In genomic region chr14:34555211-34555610, GRCm38 (mm10) we compare ENCODE assay signal across 26 mouse cellular contexts. TPM values are rescaled to one million over a fixed set of nuclear protein-coding genes. Genes with fewer than 3 reads are reported as not detected.
DNase-seq lines count a peak whose midpoint lies in the region; ATAC-seq lines count a peak whose summit lies in the region.
"Had no signal": no experiment of that assay in that cellular context is flagged by ENCODE, and none has a peak within 500 bp of the region (broad histone marks: within the 10 kb centered on the region; RNA-seq: fewer than 3 reads in every experiment).

No protein-coding gene starts in this region.

- peaks cover 88% of the 10 kb centered on the region for H3K36me3 ChIP-seq in heart, embryonic 12.5 days
- no peaks in the 10 kb centered on the region for H3K36me3 ChIP-seq in midbrain, embryonic 10.5 days
- H3K36me3 ChIP-seq in midbrain, embryonic 11.5 days (ENCODE audit: control insufficient read depth, insufficient read depth, low read length), result no peaks in the 10 kb centered on the region
- no peaks in the 10 kb centered on the region for H3K36me3 ChIP-seq in limb, embryonic 10.5 days
- H3K36me3 ChIP-seq: embryonic facial prominence, embryonic 15.5 days; G1E had no signal

- H3K9ac ChIP-seq in heart, embryonic 12.5 days, result peak overlapping the region; percentile 49
- no peak overlapping the region for H3K9ac ChIP-seq in midbrain, embryonic 11.5 days (ENCODE audit: low read length)
- H3K9ac ChIP-seq: embryonic facial prominence, embryonic 15.5 days had no signal

- H3K27me3 ChIP-seq in heart, embryonic 12.5 days (replicated peaks), result no peaks in the 10 kb centered on the region
- peaks cover 4% of the 10 kb centered on the region; the same call in 1 of the 2 replicates for H3K27me3 ChIP-seq in midbrain, embryonic 10.5 days (ENCODE audit: low read depth, poor library complexity, severe bottlenecking)
- no peaks in the 10 kb centered on the region for H3K27me3 ChIP-seq in midbrain, embryonic 11.5 days (ENCODE audit: control insufficient read depth, insufficient read depth, low read length)
- peaks cover 35% of the 10 kb centered on the region for H3K27me3 ChIP-seq in limb, embryonic 10.5 days (ENCODE audit: low read depth, poor library complexity, severe bottlenecking)
- H3K27me3 ChIP-seq: embryonic facial prominence, embryonic 15.5 days had no signal

- no peak overlapping the region for H3K4me3 ChIP-seq in heart, embryonic 12.5 days
- no peak overlapping the region for H3K4me3 ChIP-seq in midbrain, embryonic 10.5 days
- H3K4me3 ChIP-seq in midbrain, embryonic 11.5 days (ENCODE audit: low read depth, low read length), result no peak overlapping the region
- no peak overlapping the region for H3K4me3 ChIP-seq in limb, embryonic 10.5 days
- H3K4me3 ChIP-seq: embryonic facial prominence, embryonic 15.5 days had no signal

- ATAC-seq in heart, embryonic 12.5 days (ENCODE audit: insufficient number of reproducible peaks, low FRiP score), result peak; percentile 16; the same call in 1 of the 2 replicates
- ATAC-seq in midbrain, embryonic 11.5 days (ENCODE audit: low FRiP score), result no peak

- H3K4me2 ChIP-seq in heart, embryonic 12.5 days, result peak overlapping the region; percentile 20; the same call in 1 of the 2 replicates
- no peak overlapping the region for H3K4me2 ChIP-seq in midbrain, embryonic 11.5 days
- H3K4me2 ChIP-seq: embryonic facial prominence, embryonic 15.5 days had no signal

- DNase-seq in heart, postnatal 4 days, result no peak
- DNase-seq in midbrain, embryonic 10.5 days (ENCODE audit: low spot score), result no peak
- DNase-seq in midbrain, embryonic 11.5 days (ENCODE audit: low spot score, missing footprints), result no peak
- peak; percentile 12 for DNase-seq in ZHBTc4 (ENCODE audit: low read depth, low spot score)
- no peak for DNase-seq in limb, embryonic 10.5 days (ENCODE audit: low spot score)
- DNase-seq in embryo, embryonic 10 days (ENCODE audit: low spot score), result no peak
- DNase-seq: adrenal gland, postnatal 36 days; cerebellum, adult 11-12 months; cerebellum, postnatal 25 days; gastrocnemius, postnatal 10 days; kidney, adult 9 months; kidney, postnatal 36 days; liver; lung, postnatal 10 days; thymus, postnatal 25 days had no signal

- peak overlapping the region; percentile 77 for H3K27ac ChIP-seq in heart, embryonic 12.5 days (ENCODE audit: poor library complexity, severe bottlenecking)
- H3K27ac ChIP-seq in midbrain, embryonic 10.5 days (replicated peaks), result peak overlapping the region; percentile 39; the same call in 1 of the 2 replicates
- no peak overlapping the region for H3K27ac ChIP-seq in midbrain, embryonic 11.5 days (ENCODE audit: low read depth, low read length)
- peak overlapping the region; percentile 39; the same call in 1 of the 2 replicates for H3K27ac ChIP-seq in limb, embryonic 10.5 days
- H3K27ac ChIP-seq: embryonic facial prominence, embryonic 15.5 days had no signal

- no peaks in the 10 kb centered on the region for H3K9me3 ChIP-seq in heart, embryonic 12.5 days (replicated peaks)
- H3K9me3 ChIP-seq in midbrain, embryonic 10.5 days (replicated peaks), result no peaks in the 10 kb centered on the region
- no peaks in the 10 kb centered on the region for H3K9me3 ChIP-seq in midbrain, embryonic 11.5 days (ENCODE audit: control insufficient read depth, low read length)
- H3K9me3 ChIP-seq in limb, embryonic 10.5 days (replicated peaks), result no peaks in the 10 kb centered on the region
- H3K9me3 ChIP-seq: embryonic facial prominence, embryonic 15.5 days; G1E had no signal

- 64% methylated on average over 13 of the region's 13 CpGs for WGBS in heart, embryonic 12.5 days
- WGBS in midbrain, embryonic 10.5 days, result 75% methylated on average over 13 of the region's 13 CpGs
- WGBS in midbrain, embryonic 11.5 days, result 74% methylated on average over 13 of the region's 13 CpGs
- WGBS in limb, embryonic 10.5 days, result 72% methylated on average over 13 of the region's 13 CpGs

- H3K4me1 ChIP-seq in heart, embryonic 12.5 days (replicated peaks), result peaks cover 63% of the 10 kb centered on the region
- no peaks in the 10 kb centered on the region for H3K4me1 ChIP-seq in midbrain, embryonic 10.5 days
- no peaks in the 10 kb centered on the region for H3K4me1 ChIP-seq in midbrain, embryonic 11.5 days (ENCODE audit: control insufficient read depth, insufficient read depth, low read length)
- H3K4me1 ChIP-seq in limb, embryonic 10.5 days, result peaks cover 11% of the 10 kb centered on the region
- H3K4me1 ChIP-seq: embryonic facial prominence, embryonic 15.5 days had no signal

RNA-seq across cellular contexts. Expression of gene 9230112D13Rik, which starts 32.6 kb away (rescaled TPM):
- not detected in 2 replicates for polyA plus RNA-seq in heart, embryonic 12.5 days (2016; fragmentation: Nextera tagmentation; extraction: Ambion mirVana)
- not detected for total RNA-seq in heart, postnatal 4 days (2021)
- polyA plus RNA-seq in midbrain, embryonic 10.5 days (2016; fragmentation: Nextera tagmentation; extraction: Ambion mirVana), result not detected in 2 replicates
- polyA plus RNA-seq in midbrain, embryonic 11.5 days (2014; fragmentation: Nextera tagmentation; extraction: Ambion mirVana), result not detected in 2 replicates
- polyA plus RNA-seq in limb, embryonic 10.5 days (2016; fragmentation: Nextera tagmentation; extraction: Ambion mirVana), result not detected in 2 replicates
- total RNA-seq: adrenal gland, postnatal 36 days; G1E; gastrocnemius, postnatal 10 days; heart, postnatal 14 days; left cerebral cortex, adult 18-20 months; left cerebral cortex, postnatal 36 days; megakaryocyte, adult 5-6 weeks; midbrain, postnatal 0 days had no signal
- polyA plus RNA-seq: embryonic facial prominence, embryonic 15.5 days; G1E; intestine, embryonic 14.5 days; liver, embryonic 16.5 days; midbrain, postnatal 0 days; neural tube, embryonic 11.5 days had no signal

RNA-seq across cellular contexts. Expression of gene Ldb3, which starts 33.3 kb away (rescaled TPM):
- 226 and 239 TPM in 2 replicates for polyA plus RNA-seq in heart, embryonic 12.5 days (2016; fragmentation: Nextera tagmentation; extraction: Ambion mirVana)
- total RNA-seq in heart, postnatal 4 days (2021), result 100 to 1,000 TPM; 709 to 766 TPM
- 0.02 TPM in 1 of 2 replicates, not detected in the other for polyA plus RNA-seq in midbrain, embryonic 10.5 days (2016; fragmentation: Nextera tagmentation; extraction: Ambion mirVana)
- polyA plus RNA-seq in midbrain, embryonic 11.5 days (2014; fragmentation: Nextera tagmentation; extraction: Ambion mirVana), result 0.07 TPM in 1 of 2 replicates, not detected in the other
- 0.11 and 0.48 TPM in 2 replicates for polyA plus RNA-seq in limb, embryonic 10.5 days (2016; fragmentation: Nextera tagmentation; extraction: Ambion mirVana)
- total RNA-seq: megakaryocyte, adult 5-6 weeks had no signal
- polyA plus RNA-seq: G1E had no signal

RNA-seq across cellular contexts. Expression of gene Opn4, which starts 44.7 kb away (rescaled TPM):
- polyA plus RNA-seq in heart, embryonic 12.5 days (2016; fragmentation: Nextera tagmentation; extraction: Ambion mirVana), result 4.3 and 4.9 TPM in 2 replicates
- 1 to 10 TPM; 2.9 to 4.8 TPM for total RNA-seq in heart, postnatal 4 days (2021)
- polyA plus RNA-seq in midbrain, embryonic 10.5 days (2016; fragmentation: Nextera tagmentation; extraction: Ambion mirVana), result 0.12 and 0.35 TPM in 2 replicates
- 0.17 TPM in 1 of 2 replicates, not detected in the other for polyA plus RNA-seq in midbrain, embryonic 11.5 days (2014; fragmentation: Nextera tagmentation; extraction: Ambion mirVana)
- polyA plus RNA-seq in limb, embryonic 10.5 days (2016; fragmentation: Nextera tagmentation; extraction: Ambion mirVana), result not detected in 2 replicates
- total RNA-seq: adrenal gland, postnatal 36 days; gastrocnemius, postnatal 10 days; left cerebral cortex, adult 18-20 months; left cerebral cortex, postnatal 36 days; megakaryocyte, adult 5-6 weeks; midbrain, postnatal 0 days had no signal
- polyA plus RNA-seq: G1E; intestine, embryonic 14.5 days; neural tube, embryonic 11.5 days had no signal

RNA-seq across cellular contexts. Expression of gene Bmpr1a, which starts 52.1 kb away (rescaled TPM):
- 53.9 and 58.0 TPM in 2 replicates for polyA plus RNA-seq in heart, embryonic 12.5 days (2016; fragmentation: Nextera tagmentation; extraction: Ambion mirVana)
- total RNA-seq in heart, postnatal 4 days (2021), result 100 to 1,000 TPM; 107 to 115 TPM
- 38.1 and 38.7 TPM in 2 replicates for polyA plus RNA-seq in midbrain, embryonic 10.5 days (2016; fragmentation: Nextera tagmentation; extraction: Ambion mirVana)
- 44.4 and 49.8 TPM in 2 replicates for polyA plus RNA-seq in midbrain, embryonic 11.5 days (2014; fragmentation: Nextera tagmentation; extraction: Ambion mirVana)
- polyA plus RNA-seq in limb, embryonic 10.5 days (2016; fragmentation: Nextera tagmentation; extraction: Ambion mirVana), result 45.7 and 58.5 TPM in 2 replicates
- polyA plus RNA-seq: G1E had no signal

Comparison
In these comparisons a context has a peak if more than half of its experiments do, and no peak if none do; other contexts are left out.
1. RNA of gene Ldb3, which starts 33.3 kb away (polyA plus RNA-seq): 226 to 239 TPM in heart, embryonic 12.5 days; 0.11 to 0.48 TPM in limb, embryonic 10.5 days, 0.07 TPM in midbrain, embryonic 11.5 days and 0.02 TPM in midbrain, embryonic 10.5 days; every median in the first group is over 100 times any median in the second.